Mouse (Mus musculus) gastrocnemius, postnatal 10 days (tissue): ENCODE measurements around the gene Rsbn1l. TPM values are rescaled to one million over a fixed set of nuclear protein-coding genes. Genes with fewer than 3 reads are reported as not detected.

Experiments used
- DNase-seq: peaks from one replicate; pipeline ENCODE4 v3.0.0; 2021; ENCODE audit warnings: mixed read lengths
- total RNA-seq, 2 experiments: library from RNA; stranded (reverse); gene quantifications; 2 replicates each; pipeline ENCODE4 v1.2.3; 2021

Rsbn1l gene
- total RNA-seq, 2 experiments from 2014 or later, result 8.6 to 9.7 TPM

DNA sequence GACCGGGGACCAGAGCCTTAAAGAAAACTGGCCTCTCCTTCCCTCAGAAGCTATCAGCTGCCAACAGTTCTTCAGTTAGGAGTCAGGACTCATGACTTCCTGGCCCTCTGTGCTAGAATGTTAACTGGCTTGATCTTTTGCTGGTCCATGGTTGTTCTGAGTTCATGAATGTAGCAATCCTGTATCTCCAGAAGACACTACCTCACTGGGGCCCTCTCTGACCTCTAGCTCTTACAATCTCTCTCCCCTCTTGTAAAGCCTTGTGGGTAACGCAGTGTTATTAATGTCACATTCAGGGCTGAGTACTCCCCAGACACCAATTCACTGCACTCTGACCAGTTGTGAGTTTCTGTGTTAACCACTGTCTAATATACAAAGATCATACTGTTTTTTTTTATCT, 51.6 kb downstream of the Rsbn1l start:
- no peak for DNase-seq

DNA sequence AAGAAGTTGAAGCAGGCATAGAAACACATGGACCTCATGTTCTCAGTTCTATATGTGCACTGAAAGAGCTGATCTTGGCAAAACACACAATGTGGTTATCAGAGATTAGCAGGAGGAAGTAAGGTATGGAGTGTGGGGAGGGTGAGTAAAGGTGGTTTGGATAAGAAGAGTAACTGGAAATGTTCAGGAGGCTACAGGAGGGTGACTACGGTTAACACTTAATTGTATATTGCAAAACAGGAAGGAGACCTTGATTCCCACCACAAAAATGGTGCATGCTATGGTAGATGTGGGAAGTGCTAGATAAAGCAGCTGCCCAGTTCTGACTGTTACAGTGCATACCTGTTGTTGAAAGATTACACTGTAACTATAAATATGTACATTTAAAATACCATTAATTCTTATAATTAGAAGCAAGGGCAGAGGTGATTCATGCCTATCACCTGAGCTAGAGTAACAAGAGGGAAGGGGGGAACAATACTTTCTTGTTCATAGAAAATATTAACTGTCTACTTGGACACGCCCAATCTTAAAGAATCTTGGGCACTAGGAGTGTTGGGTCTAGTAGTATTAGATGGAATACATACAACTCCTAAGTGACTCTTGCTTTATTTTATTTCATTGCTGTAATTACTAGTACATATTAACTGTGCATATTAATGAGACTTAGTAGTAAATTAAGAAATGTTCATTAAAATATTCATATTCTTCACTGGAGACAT, 58.6 kb downstream of the Rsbn1l start:
- no peak for DNase-seq

- no peak for DNase-seq
These were observed 72.1 kb downstream of the Rsbn1l start for GRCm38 (mm10) chr5:20884036-20884620.

DNA sequence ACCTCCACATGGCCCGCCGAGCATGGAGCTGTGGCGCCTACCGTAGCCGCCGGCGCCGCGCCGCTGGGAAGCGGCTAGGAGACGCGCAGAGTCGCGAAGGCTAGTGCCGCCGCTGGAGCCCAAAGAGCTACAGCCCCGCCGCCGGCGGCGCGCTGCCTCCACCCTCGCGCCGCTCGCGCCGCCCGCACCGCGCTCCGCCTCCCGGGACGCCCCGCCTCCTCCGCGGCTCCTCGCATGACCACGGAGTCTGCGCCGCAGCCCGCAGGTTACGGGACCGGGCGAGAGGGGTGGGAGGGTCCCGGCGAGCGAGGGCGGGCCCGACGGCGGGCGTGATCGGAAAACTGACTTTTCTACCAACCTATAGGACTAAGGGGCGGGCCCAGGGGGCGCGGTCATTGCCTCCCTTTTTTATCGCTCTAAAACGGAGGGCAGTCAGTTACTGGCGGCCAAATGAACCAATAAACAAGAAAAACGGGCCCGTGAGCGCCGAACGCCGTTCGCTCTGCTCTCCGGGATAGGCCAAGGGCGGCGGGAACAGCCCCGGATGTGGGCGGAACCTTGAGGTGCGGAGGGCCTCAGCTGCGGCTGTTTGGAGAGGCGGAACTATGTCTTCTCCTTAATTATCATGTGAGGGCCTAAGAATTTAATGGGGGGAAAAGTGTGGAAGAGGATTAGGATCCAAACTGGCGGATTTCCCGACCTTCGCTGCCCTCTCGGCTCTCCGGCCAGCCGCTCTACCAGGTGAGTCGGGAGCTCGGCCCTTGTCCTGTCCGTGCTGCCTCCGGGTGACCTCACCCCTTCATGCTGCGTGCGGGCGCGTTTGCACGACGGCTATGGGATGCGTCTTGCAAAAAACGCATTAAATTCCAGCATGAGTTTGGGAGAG, 74.0 kb downstream of the Rsbn1l start, which contains the start of the genes Phtf2 and Tmem60:
Gene Phtf2, minus strand, starts transcription at position 210 of the 886 bp plus-strand sequence.
Gene Tmem60, plus strand, starts transcription at position 277 of the 886 bp plus-strand sequence.
- peak; percentile 98 for DNase-seq

- DNase-seq, result peak; percentile 60
These were observed 75.1 kb downstream of the Rsbn1l start for GRCm38 (mm10) chr5:20880797-20881775.

DNA sequence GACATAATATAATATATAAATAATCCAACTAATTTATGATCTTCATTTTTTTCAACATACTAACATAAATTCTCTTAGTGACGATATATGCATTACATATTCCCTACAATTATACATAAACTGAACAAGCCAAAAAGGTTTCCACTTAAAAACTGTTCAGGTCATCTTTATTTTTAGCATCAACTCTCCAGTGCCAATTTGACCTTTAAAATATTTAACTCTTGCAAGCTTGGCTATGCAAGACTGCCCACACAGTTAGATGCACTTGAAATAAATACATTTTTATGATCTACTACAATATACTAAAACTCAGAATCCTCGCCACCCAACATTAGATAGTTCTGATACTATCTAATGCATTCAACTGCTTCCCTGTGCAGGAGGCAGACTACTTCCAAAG, 75.8 kb downstream of the Rsbn1l start:
- DNase-seq, result no peak

GRCm38 (mm10) chr5:20876934-20877426, 79.2 kb downstream of the Rsbn1l start:
- no peak for DNase-seq

- no peak for DNase-seq
These were observed 83.1 kb downstream of the Rsbn1l start for GRCm38 (mm10) chr5:20873146-20873545.

GRCm38 (mm10) chr5:20865193-20865755, 90.9 kb downstream of the Rsbn1l start:
- DNase-seq, result no peak

GRCm38 (mm10) chr5:20864216-20864969, 91.8 kb downstream of the Rsbn1l start:
- no peak for DNase-seq

GRCm38 (mm10) chr5:20861901-20862300, 94.3 kb downstream of the Rsbn1l start:
- DNase-seq, result no peak

- DNase-seq, result no peak
These were observed 95.6 kb downstream of the Rsbn1l start for GRCm38 (mm10) chr5:20860565-20860964.

DNA sequence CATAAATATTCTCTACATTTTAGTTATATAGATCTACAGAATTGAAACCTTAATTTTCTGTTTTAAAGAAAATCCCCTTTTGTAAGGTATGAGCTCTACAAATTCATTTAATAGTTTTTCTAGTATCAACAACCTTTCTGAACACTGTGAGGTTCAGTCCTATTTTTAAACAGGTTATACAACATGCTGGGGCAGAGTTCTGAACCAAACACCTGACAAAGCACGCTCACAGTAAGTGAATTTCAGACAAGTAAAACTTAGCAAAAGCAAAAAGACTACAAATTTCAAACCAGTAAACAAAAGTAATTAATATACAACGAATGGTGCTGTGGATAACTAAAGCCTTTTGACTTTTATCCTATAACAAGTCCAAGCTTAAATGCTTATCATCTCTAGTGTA, 97.8 kb downstream of the Rsbn1l start:
- no peak for DNase-seq

DNA sequence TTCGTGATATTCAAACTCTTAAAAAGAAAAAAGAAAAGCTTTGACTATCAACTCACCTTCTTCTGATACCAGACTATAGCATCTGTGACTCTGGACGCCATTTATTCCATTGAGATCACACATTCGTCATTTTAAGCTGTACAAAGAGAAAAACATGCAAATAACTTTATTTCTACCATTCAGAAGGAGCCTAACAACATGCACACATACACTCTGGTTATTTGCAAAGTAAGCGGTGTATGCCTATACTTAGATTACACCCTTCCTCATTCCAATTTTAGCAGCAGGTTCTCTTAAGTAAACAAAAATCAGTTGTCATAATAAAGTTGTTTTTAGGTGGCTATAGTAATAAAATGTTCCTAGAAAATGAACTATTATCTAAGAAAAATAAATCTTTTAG, 101.1 kb downstream of the Rsbn1l start:
- no peak for DNase-seq

DNA sequence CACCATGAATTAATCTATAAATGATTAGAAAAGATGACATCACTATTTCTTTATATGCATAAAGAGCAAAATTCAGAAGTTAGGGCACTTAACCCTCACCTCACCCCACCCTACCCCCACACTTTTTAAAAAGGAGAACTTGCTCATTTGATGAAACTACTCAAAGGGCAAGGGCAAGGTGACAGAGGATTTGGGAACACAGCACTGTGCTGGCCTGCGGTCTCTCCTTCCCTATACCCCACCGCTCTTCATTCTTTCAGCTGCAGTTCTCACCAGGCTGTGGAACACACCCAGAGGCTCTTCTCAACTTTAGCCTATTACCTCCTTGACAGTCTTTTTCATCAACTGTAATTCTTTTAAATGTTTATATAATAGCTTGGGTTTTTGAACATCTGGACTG, 109.2 kb downstream of the Rsbn1l start:
- no peak for DNase-seq

DNA sequence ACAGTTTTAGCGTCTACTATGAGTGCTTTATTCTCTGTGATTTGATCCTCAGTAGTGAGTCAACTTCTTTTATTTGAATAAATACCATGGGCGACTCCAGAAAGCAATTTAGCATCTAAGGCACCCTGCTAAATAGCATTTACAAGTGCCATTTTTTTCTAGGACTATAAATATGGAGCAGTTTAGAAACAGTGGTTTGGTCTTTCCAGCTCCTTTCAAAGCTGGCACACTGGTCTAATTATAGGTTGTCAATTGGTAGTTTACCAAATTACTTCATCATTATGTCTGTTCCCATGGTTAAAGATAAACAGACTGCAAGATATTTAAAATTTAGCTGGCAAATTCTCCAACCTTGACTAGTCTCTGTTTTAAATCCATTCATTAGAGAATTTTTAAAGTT, 112.4 kb downstream of the Rsbn1l start:
- DNase-seq, result no peak

DNA sequence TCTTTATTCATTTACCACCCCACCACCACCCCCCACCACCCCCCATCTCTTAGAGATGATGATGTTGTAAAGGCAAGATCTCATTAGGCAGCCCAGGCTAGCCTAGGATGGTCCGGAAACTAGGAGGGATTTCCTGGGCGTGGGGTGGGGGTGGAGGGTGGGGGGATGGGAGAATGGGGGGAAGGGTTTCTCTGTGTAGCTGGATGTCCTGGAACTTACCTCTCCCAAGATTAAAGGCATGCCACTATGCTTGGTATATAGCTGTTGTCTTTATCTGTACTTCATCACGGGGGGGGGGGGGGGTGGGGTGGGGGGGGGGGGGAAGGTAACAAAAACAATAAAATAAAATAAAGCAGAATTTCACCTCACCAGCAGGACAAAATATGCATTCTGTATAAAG, 112.8 kb downstream of the Rsbn1l start:
- no peak for DNase-seq
